Mouse (Mus musculus) right cerebral cortex, postnatal 10 days (tissue): Measurements from ENCODE around the gene Mnat1.

Experiments
- DNase-seq, 2 experiments: peaks; one replicate each; pipeline ENCODE4 v3.0.0; 2021; ENCODE audit warnings: low spot score in 2 of 2

The Mnat1 gene

DNA sequence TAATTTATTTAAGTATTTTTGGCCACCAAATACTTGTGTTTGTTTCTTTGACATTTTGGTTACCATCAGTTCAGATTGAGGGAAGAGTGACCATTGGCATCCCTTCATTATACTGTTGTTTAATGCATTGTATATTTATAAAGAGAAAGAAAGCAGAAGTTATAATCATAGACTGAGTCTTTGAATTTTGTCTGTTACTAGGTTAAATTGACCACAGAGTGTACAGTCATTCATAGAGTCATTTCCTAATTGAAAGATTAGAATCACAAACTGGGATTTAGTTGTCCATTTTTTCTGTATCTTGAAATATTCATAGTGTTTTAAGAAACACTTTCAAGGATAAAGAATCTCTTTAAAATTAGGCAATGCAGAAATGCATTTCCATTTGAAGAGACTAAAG is 108.0 kb downstream of the Mnat1 start:
- DNase-seq, result no peak

DNA sequence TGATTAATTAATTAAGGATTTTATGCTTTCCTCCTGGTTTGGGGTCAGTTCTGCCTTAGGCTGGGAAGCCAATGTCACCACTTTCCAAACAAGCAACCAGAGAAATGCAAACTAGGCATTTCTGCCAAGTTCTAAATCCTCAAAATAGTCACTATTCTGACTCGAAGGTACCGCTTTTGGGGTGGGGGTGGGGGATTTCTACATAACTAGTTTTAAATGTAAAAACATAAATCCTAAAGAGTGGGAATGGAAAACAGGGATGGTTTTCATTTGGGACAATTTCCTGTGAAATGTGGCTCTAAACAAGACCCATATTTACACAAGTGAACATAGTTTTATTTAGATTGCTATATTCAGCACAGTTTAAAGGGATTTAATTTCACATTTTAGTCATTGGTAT is 109.1 kb downstream of the Mnat1 start:
- DNase-seq, result no peak

DNA sequence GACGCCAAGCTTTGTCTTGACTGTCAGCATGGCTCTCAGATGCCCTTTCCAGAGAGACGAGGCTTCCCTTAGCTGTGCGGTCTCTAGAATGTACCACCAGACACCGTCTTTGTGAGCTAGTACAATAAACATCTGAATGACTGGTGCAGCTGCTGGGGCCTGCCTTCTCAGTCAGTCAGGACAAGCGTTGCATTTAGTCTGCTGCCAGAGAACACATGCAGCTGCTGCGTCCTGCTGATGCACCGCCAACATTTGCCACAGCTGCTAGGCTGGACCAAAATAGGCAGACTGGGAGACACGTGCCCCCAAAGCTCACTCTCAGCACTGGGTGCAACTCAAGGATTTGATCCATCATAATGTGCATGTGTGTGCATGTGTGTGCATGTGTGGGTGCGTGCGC is 118.4 kb downstream of the Mnat1 start:
- peak; percentile 73 to 84 for DNase-seq

DNA sequence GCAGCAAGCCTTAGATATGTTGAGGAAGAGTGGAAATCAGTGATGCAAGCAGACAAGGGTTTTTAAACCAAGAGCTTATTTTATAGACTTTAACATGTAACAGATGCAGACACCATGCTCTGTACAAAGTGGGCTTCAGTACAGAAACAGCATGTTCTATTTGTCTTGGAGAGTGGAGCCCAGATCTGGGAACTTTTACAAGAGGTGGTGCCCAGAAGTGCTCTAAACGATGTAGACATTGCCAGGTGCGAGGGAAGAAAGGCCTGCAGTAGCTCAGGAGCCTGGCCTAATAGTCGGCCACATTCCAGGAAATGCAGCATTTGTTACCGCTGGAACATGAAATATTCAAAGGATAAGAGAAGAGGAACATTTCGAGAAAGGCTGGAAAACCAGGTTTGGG is 122.2 kb downstream of the Mnat1 start:
- DNase-seq, result no peak

DNA sequence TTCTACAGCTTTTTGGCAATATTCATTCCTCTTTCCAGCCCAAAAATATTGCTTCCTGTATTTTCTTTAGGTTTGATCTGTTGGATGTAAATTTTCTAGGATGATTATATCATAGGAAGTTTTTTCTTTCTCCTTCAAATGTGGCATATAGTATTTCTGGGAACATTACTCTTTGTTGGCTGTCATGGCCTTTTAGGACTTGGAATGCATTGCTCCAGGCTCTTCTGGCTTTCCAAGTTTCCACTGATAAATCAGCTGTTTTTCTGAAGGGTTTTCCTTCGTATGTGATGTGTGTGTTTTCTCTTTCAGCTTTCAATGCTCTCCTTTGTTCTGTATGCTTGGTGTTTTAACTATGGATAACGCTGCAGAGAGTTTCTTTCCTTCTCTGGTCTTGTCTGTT is 131.5 kb downstream of the Mnat1 start:
- DNase-seq, result no peak

DNA sequence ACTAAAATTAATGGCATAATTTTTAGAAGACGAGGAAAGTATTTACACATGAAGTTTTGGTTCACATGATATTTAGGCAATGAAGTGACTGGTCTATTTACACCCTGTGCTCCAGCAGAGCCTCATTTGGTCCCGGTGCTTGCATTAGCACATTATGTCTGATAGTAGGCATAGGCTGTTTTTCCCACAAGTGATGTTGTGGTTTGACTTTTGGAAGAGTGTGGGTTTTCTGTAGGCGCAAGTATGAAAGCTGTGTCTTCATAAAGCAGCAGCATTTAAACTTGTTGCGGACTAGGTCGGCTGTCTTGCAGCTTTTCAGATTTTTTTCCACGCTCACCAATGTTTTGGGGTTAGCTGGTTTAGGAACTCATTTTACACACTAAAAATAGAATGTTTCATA is 135.8 kb downstream of the Mnat1 start:
- no peak for DNase-seq

DNA sequence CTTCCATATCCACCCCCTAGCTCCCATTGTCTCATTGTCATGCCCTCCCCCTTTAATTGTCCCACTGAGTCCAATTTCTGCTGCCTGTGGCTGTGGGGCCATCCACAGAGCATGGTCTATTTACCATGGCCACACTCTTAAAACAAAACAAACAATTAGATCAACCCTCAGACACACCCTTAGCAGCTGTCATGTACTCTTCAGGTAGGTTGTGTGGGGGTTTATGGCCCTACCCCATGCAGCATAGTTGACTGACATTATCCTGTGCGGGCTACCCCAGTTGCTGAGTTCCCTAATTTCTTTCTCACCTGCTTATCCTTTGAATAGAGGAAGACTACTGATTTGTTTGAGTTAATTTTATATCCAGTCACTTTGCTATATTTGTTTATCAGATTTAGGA is 136.8 kb downstream of the Mnat1 start:
- DNase-seq, result no peak

DNA sequence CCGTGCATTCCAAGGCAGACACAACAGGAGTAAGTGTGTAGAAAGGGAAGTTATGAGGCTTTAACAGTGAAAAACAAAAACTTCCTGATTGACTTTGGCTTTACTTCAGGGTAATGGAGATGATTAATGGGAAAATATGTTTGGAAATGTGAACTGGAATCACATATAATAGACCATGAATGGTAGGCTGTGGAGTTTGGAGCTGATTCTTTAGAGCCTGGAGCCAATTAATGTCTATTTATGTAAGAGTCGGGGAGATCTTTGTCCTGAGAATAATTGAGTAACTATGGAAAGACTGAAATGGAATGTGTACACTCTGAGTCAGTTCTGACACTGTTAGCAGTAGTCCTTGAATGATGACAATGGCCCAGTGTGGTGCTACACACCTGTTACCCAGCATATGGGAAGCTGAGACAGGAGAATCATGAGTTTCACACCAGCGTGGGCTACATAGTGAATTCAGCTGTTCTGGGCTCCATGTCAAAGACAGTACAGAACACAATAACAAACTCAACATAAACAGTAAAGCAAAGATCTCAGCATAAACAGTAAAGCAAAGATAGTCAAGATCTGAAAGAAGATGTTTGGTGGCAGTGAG is 142.0 kb downstream of the Mnat1 start:
- no peak for DNase-seq

DNA sequence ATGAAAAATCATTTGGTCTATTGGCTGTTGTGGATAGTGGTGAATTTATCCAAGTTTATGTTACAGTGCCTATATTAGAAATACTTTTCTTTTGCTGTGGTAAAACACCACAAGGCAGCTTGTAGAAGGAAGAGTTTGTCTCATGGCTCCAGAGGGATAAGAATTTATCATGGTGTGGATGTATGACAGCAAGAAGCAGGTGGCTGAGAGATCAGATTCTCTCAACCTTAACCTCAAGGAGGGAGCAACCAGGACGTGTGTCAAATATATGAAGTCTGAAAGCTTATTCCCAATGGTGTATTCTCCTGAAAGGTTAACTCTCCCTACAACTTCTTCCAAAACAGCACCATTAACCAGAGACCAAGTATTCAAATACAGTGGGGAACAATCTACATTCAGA is 143.1 kb downstream of the Mnat1 start:
- no peak for DNase-seq

DNA sequence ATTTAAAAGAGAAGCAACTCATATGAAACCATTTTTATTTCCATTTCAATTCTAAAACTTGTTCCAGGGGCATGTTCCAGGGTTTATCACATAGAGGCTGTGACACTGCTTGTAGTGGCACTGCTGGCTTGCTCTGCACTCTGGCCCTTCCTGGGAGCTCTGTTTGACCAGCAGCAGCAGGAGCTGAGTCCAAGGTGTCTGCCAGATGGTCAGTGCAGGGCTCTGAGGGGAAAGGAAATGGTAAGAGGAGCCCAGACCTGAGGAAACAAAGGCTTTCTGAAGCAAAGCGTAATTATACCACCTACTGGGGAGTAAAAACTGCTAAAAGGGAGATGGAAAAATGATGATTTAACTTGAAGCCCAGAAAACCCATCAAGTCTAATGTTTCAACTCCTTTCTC is 145.0 kb downstream of the Mnat1 start:
- no peak for DNase-seq

DNA sequence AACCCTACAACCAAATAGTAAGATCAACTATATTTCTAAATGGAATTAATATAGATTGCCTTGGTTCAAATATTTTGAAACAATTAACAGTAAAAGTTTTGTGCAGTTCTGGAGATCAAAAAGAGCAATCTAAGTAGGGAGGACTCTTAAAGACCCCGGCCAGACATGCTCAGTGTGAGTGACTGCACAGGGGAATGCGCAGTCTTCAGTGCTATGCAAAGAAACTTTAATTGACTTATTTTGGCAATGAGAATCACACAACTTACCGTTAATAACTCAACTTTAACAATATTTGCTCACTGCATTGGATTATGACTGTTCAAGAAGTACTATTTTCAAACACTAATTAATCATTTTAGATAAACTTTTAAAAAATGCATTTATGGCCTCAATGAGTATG is 146.0 kb downstream of the Mnat1 start:
- no peak for DNase-seq

DNA sequence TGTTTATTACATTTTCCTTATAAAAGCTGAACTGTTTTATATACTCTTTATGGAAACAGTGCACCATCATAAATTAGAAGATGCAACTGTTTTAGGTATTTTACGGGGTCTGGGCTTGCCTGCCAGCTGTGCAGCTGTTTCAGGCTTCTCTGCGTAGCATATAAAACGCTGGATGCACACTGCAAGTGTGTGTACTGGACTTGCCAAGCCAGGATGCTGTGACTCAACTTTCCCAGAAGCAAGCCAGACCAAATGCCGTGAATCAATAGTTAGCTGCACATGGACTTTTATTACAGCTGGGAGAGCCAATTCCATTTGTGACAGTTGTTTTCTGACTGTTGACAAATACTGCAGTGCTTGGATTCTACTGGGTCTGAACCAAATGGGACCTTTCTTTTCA is 146.4 kb downstream of the Mnat1 start:
- no peak for DNase-seq

DNA sequence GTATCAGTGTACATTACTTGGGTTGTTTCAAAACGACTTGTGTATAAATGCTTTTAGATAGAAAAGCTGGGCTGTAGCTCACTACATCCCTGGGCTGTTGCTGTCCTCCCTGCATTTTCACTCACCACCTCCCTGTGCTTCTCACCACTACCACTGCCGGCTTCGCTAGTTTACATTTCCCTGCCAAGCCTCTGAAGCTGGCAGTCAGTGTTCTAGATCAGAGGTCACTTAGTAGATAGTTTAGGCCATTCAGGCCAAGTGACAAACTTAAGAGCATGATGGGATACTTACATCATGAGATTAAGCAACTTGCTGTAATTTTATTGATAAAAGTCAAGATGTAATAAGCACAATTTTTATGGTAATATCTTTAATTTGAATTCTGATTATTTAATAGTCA is 151.4 kb downstream of the Mnat1 start:
- no peak for DNase-seq

DNA sequence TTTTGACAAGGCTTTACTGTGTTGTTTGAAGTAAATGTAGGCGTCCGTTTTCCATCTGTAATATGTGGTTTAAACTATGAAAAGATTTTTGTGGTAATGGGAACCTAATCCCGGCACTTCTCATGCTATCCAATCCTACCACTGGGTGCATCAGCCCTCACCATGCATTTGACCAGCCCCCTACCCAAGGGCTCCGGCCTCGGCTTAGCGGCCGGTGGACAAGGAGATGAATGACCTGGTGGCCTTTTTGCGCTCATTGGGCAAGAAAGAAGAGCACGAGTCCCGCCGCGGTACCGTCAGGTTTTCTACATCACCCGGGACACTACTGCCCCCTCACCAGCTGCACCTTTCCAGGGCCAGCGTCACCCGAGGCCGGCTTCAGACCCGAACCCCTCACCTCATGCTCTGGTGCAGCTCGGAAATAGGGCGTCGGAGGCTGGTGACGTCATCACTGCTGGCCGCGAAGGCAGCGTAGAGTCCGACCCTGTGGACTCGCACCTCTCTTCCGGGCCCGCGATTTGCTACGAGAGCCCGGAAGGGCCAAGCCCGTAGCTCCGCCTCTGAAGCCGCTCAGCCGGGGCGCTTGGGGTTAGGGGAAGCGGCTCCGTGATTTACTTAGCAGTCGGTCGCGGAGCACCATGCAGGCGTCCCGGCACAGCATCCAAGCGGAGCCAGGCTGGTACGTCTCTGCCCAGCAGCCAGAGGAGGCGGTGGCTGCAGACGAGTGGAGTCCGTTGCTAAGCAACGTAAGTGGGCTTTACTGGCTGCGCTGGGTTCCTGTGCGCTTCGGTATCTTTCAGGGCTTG is 163.0 kb downstream of the Mnat1 start, which contains the start of the genes Trmt5 and Slc38a6:
Trmt5 (minus strand) TSS at position 424 of the 806 bp plus-strand sequence.
Slc38a6 (plus strand) TSS at position 493 of the 806 bp plus-strand sequence.
- peak; percentile 95 to 96 for DNase-seq

DNA sequence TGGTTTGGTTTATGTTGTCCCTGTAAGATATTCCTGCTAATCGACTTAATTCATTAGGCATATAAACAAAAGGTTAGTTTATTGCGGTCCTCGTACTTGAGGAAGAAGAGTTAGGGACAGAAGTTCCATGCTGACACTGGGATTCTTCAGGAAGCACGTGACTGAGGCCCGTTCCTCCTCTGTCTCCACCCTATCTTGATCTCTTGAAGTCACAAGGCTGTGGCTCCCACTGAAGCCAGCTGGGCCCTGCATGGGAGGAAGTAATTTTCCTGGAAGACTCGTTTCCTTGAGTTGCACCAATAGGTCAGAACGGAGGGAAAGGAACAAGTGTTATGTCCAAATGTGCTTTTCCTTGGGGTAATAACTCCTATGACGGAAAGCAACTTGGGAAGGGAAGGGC is 164.1 kb downstream of the Mnat1 start:
- DNase-seq, result no peak

DNA sequence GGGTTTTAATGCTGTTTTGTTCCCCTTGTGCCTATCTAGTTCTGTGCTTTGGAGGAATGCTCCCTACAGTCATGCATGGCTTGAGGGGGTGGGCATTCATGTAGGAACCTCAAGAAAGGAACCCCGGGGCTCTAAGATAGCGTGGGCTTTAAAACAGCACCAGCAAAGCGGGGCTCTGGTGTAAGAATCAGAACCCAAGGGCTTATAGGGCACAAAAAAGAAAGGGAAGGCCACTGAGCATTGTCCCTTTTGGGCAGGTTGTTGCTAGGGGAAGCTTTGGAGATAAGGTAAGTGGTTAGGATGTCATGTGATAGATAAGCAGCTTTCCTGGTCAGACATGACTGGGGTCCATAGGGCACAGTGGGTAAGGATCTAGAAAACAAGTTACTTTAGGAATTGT is 165.1 kb downstream of the Mnat1 start:
- no peak for DNase-seq

DNA sequence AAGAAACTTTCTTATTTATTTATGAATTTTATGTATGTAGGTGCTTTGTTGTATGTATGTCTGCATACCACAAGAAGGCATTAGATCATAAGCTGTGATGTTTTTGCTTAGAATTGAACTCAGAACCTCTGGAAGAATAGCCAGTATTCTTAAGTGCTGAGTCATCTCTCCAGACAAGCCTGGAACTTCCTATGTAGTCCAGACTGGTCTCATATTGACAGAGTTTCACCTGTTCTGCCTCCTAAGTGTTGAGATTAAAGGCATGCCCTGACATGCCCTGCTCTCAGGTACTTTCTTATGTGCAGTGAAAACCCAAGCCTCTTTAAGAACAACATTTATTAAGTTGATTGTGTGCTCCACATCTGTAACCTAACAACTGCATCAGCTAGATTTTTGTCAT is 171.4 kb downstream of the Mnat1 start:
- no peak for DNase-seq

DNA sequence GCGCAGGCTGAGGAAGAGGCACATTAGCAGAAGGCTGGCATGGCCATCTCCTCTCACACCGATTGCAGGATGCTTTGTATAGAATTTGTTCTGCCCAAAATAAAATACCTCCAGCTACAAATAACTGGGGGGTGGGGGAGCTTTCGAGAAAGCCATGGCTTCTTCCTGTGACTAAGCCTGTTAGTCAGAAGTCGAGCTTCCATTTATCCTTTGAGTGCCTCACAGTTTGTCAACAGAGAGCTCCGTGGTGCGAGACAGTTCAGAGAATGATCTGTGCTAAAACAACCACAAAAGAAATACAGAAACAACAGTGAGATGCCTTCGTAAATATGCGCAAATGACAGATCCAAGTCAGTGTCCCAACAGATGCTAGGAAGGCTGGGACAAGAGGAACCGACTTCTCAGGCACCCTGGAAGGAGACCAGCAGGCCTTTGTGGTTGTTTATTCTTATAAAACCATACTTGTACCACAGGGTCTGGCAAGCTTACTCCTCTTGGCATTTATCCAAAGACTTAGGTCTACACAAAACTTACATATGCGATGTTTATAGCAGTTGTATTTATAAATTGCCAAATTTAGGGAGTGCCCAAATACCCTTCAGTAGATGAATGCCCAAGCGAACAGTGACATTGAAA is 172.1 kb downstream of the Mnat1 start:
- no peak for DNase-seq

DNA sequence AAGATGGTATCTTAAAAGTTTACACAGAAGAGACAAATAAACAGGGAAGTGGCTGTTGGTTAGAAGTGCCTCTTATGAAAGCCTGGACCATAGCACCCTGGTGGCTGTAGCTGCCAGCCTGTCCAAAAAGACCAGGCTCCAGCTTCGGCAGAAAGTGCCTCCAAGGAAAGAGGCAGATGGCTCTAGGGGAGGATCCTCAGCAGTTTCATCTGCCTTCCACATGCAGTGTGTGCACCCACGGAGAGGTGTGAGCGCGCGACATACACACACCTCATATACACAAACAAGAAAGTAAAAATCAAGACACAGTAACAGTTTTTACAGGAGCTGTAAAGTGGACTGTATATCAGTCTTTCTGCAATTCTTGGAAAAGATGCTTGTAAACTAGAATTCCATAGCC is 175.1 kb downstream of the Mnat1 start:
- DNase-seq, result no peak

DNA sequence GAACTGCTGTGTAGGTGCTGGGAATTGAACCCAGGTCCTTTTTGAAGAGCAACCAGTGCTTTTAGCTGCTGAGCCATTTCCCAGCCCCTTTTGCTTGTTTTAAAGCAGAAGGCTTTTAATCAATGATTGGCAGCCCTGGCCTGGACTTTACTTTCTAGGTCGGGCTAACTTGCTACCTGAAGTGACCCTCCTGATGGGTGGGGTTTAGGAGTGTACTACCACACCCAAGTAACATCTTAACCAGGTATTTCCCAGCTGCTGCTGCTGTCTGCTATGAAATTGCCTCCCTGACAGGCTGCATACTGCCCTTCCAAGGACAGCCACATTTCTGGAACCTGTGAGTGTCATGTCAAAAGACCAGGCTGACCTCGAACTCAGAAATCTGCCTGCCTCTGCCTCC is 177.0 kb downstream of the Mnat1 start:
- DNase-seq, result no peak

DNA sequence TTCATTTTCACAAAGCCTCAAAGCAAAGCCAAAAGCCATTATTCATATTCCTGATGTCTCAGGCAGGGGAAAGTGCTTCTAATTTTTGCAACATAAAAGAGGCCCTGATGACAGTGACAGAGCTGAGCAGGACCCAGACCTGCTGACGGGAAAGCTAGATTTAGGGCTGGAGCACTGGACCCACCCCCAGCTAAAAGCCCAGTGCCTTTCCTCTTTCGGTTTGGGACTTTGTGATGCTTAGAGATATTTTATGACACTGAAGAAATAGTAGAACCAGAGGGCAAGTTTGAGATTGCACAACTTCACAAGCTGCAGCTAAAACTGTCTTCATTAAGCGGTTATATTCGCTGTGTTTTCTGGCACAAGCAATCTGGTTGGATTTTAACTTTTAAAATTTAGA is 181.1 kb downstream of the Mnat1 start:
- no peak for DNase-seq

DNA sequence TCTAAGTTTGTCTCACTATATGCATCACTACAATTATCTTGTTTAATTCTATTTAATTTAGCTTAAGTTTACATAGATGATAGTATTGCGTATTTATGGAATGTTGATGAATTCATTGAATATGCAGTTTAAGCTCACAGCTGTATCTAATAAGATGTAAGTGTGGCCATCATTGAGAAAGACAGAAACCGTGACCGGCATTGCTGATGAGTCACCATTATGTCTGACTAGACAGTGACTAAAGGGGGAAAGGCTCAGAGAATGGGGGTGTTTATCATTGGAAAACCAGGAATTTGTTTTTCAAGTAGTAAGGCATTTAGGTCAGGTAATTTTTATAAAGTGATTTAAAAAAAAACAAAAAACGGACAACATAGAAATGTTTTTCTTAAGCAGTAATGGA is 184.2 kb downstream of the Mnat1 start:
- no peak for DNase-seq

DNA sequence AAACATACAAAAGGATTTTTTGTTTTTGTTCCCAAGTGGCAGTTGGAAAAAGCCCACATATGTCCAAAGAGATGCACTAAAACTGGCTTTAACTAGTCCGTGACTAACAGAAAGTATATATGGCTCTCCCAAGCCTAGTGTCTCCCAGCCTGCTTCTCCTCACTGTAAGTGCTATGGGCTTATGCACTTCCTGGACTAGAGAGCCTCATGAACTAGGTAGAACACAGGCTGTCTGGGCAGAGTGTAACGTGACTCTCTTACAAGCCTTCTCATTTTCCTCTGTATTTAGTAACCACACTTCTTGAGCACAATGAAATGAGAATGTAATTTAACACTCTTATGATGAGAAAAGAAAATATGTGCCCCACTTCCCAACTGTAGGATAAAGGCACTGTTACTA is 185.2 kb downstream of the Mnat1 start:
- DNase-seq, result no peak
